Mouse (Mus musculus) forebrain, embryonic 12.5 days (tissue): ENCODE measurements at regions not wholly inside any gene's neighbourhood (a gene's known extent, or its start where the extent isn't known, plus 50 kb on each side); places are given as distances from the start of the nearest gene placed in this dataset.

Source experiments
- ATAC-seq: fragments of 200-750 bp; cut with Nextera tagmentation; 2 replicates; pipeline ENCODE4 v1.8.0; 2017; ENCODE audit warnings: moderate TSS enrichment; ENCODE audit not compliant: low FRiP score
- H3K27ac ChIP-seq: fragments of 300-500 bp; sonication (generic); 2 replicates; pipeline ENCODE4 v1.5.1; 2016; ENCODE audit warnings: mild to moderate bottlenecking
- H3K27me3 ChIP-seq: fragments of 300-500 bp; sonication (generic); 2 replicates; pipeline ENCODE4 v1.6.1; 2016; ENCODE audit warnings: mild to moderate bottlenecking
- H3K36me3 ChIP-seq: fragments of 300-500 bp; sonication (generic); replicated peaks from 2 replicates; pipeline ENCODE4 v1.6.1; 2016; ENCODE audit warnings: mild to moderate bottlenecking
- H3K4me1 ChIP-seq: fragments of 300-500 bp; sonication (generic); 2 replicates; pipeline ENCODE4 v1.6.1; 2016
- H3K4me2 ChIP-seq: fragments of 300-500 bp; sonication (generic); 2 replicates; pipeline ENCODE4 v1.6.1; 2016; ENCODE audit warnings: mild to moderate bottlenecking, moderate library complexity
- H3K4me3 ChIP-seq: fragments of 300-500 bp; sonication (generic); replicated peaks from 2 replicates; pipeline ENCODE4 v1.5.1; 2016; ENCODE audit warnings: mild to moderate bottlenecking
- H3K9ac ChIP-seq: fragments of 300-500 bp; sonication (generic); 2 replicates; pipeline ENCODE4 v1.6.1; 2016; ENCODE audit warnings: mild to moderate bottlenecking
- H3K9me3 ChIP-seq: fragments of 300-500 bp; sonication (generic); 2 replicates; pipeline ENCODE4 v1.6.1; 2016
- whole genome bisulfite sequencing: fragments of 180-500 bp; shearing (Covaris S2); methylation state at CpG from one replicate; pipeline ENCODE4 v1.1.7; 2016; 5-methylcytosine and 5-hydroxymethylcytosine counted together

- H3K4me2 ChIP-seq: no peak overlapping the region
- H3K27ac ChIP-seq: no peak overlapping the region
- no peaks in the 10 kb centered on the region for H3K36me3 ChIP-seq
- no peak overlapping the region for H3K4me3 ChIP-seq
- H3K27me3 ChIP-seq: no peaks in the 10 kb centered on the region
- no peak overlapping the region for H3K9ac ChIP-seq
- no peaks in the 10 kb centered on the region for H3K9me3 ChIP-seq
- WGBS: 79% methylated on average over 5 of the region's 5 CpGs
- no peak for ATAC-seq
- no peaks in the 10 kb centered on the region for H3K4me1 ChIP-seq
Observed at GRCm38 (mm10) chr5:50570701-50571100, 511.9 kb upstream of the Adgra3 start.

GRCm38 (mm10) chr5:50551125-50551524 lies 492.3 kb upstream of the Adgra3 start:
- Histone ChIP-seq H3K4me3 (no peak overlapping the region), H3K9ac (no peak overlapping the region), H3K27me3 (no peaks in the 10 kb centered on the region), H3K4me1 (no peaks in the 10 kb centered on the region), H3K27ac (no peak overlapping the region), H3K9me3 (no peaks in the 10 kb centered on the region), H3K36me3 (no peaks in the 10 kb centered on the region), H3K4me2 (no peak overlapping the region)
- no peak for ATAC-seq

- H3K4me3 ChIP-seq: no peak overlapping the region
- no peaks in the 10 kb centered on the region for H3K27me3 ChIP-seq
- H3K4me1 ChIP-seq: no peaks in the 10 kb centered on the region
- ATAC-seq: no peak
- H3K9me3 ChIP-seq: no peaks in the 10 kb centered on the region
- no peak overlapping the region for H3K27ac ChIP-seq
- no peak overlapping the region for H3K4me2 ChIP-seq
- no peak overlapping the region for H3K9ac ChIP-seq
- WGBS: 81% methylated on average over 2 of the region's 2 CpGs
- no peaks in the 10 kb centered on the region for H3K36me3 ChIP-seq
Observed at GRCm38 (mm10) chr5:50512539-50512938, 453.7 kb upstream of the Adgra3 start.

GRCm38 (mm10) chr5:50509696-50510421 lies 451.1 kb upstream of the Adgra3 start:
- no peaks in the 10 kb centered on the region for H3K4me1 ChIP-seq
- H3K27me3 ChIP-seq: no peaks in the 10 kb centered on the region
- WGBS: 87% methylated on average over 3 of the region's 3 CpGs
- no peak overlapping the region for H3K9ac ChIP-seq
- no peak overlapping the region for H3K27ac ChIP-seq
- no peaks in the 10 kb centered on the region for H3K9me3 ChIP-seq
- no peaks in the 10 kb centered on the region for H3K36me3 ChIP-seq
- ATAC-seq: no peak
- H3K4me3 ChIP-seq: no peak overlapping the region
- no peak overlapping the region for H3K4me2 ChIP-seq

- no peak for ATAC-seq
- Histone ChIP-seq H3K9ac (no peak overlapping the region), H3K4me2 (no peak overlapping the region), H3K4me3 (no peak overlapping the region), H3K36me3 (no peaks in the 10 kb centered on the region), H3K9me3 (no peaks in the 10 kb centered on the region), H3K27me3 (no peaks in the 10 kb centered on the region), H3K27ac (no peak overlapping the region), H3K4me1 (no peaks in the 10 kb centered on the region)
- WGBS: 73% methylated on average over 3 of the region's 3 CpGs
Observed at GRCm38 (mm10) chr5:50490223-50490622, 431.4 kb upstream of the Adgra3 start.

GRCm38 (mm10) chr5:50476985-50477384 lies 418.2 kb upstream of the Adgra3 start:
- Histone ChIP-seq H3K4me1 (no peaks in the 10 kb centered on the region), H3K9ac (no peak overlapping the region), H3K36me3 (no peaks in the 10 kb centered on the region), H3K4me3 (no peak overlapping the region), H3K4me2 (no peak overlapping the region), H3K27ac (no peak overlapping the region), H3K9me3 (no peaks in the 10 kb centered on the region), H3K27me3 (no peaks in the 10 kb centered on the region)
- WGBS: 24% methylated on average over 3 of the region's 3 CpGs
- peak; percentile 27; the same call in 1 of the 2 replicates for ATAC-seq

GRCm38 (mm10) chr5:50461491-50461890 lies 402.7 kb upstream of the Adgra3 start:
- no peak overlapping the region for H3K4me3 ChIP-seq
- H3K9ac ChIP-seq: no peak overlapping the region
- no peaks in the 10 kb centered on the region for H3K9me3 ChIP-seq
- WGBS: 76% methylated on average over 3 of the region's 3 CpGs
- H3K36me3 ChIP-seq: no peaks in the 10 kb centered on the region
- H3K27ac ChIP-seq: no peak overlapping the region
- no peak for ATAC-seq
- no peaks in the 10 kb centered on the region for H3K27me3 ChIP-seq
- H3K4me2 ChIP-seq: no peak overlapping the region
- H3K4me1 ChIP-seq: no peaks in the 10 kb centered on the region

- Histone ChIP-seq H3K4me1 (no peaks in the 10 kb centered on the region), H3K27me3 (no peaks in the 10 kb centered on the region), H3K36me3 (no peaks in the 10 kb centered on the region), H3K9ac (no peak overlapping the region), H3K27ac (no peak overlapping the region), H3K9me3 (no peaks in the 10 kb centered on the region), H3K4me2 (no peak overlapping the region), H3K4me3 (no peak overlapping the region)
- ATAC-seq: peak; percentile 60; the same call in 1 of the 2 replicates
- 68% methylated on average over 6 of the region's 6 CpGs for WGBS
Observed at GRCm38 (mm10) chr5:50457621-50458020, 398.8 kb upstream of the Adgra3 start.

GRCm38 (mm10) chr5:50454387-50454786 lies 395.6 kb upstream of the Adgra3 start:
- no peak overlapping the region for H3K4me2 ChIP-seq
- H3K27ac ChIP-seq: no peak overlapping the region
- no peaks in the 10 kb centered on the region for H3K27me3 ChIP-seq
- no peak overlapping the region for H3K4me3 ChIP-seq
- WGBS: 82% methylated on average over 2 of the region's 2 CpGs
- ATAC-seq: no peak
- no peaks in the 10 kb centered on the region for H3K36me3 ChIP-seq
- H3K9me3 ChIP-seq: no peaks in the 10 kb centered on the region
- H3K9ac ChIP-seq: no peak overlapping the region
- H3K4me1 ChIP-seq: no peaks in the 10 kb centered on the region

- H3K27ac ChIP-seq: no peak overlapping the region
- peak; percentile 59; the same call in 1 of the 2 replicates for ATAC-seq
- no peaks in the 10 kb centered on the region for H3K36me3 ChIP-seq
- WGBS: 17% methylated on average over 1 of the region's 1 CpGs
- H3K9me3 ChIP-seq: no peaks in the 10 kb centered on the region
- no peak overlapping the region for H3K4me2 ChIP-seq
- H3K4me1 ChIP-seq: no peaks in the 10 kb centered on the region
- H3K4me3 ChIP-seq: no peak overlapping the region
- no peak overlapping the region for H3K9ac ChIP-seq
- no peaks in the 10 kb centered on the region for H3K27me3 ChIP-seq
Observed at GRCm38 (mm10) chr5:50406923-50407322, 348.1 kb upstream of the Adgra3 start.

- no peak overlapping the region for H3K27ac ChIP-seq
- no peaks in the 10 kb centered on the region for H3K9me3 ChIP-seq
- H3K27me3 ChIP-seq: no peaks in the 10 kb centered on the region
- ATAC-seq: peak; percentile 56; the same call in 1 of the 2 replicates
- no peak overlapping the region for H3K4me3 ChIP-seq
- WGBS: 38% methylated on average over 3 of the region's 3 CpGs
- no peaks in the 10 kb centered on the region for H3K4me1 ChIP-seq
- no peak overlapping the region for H3K9ac ChIP-seq
- no peak overlapping the region for H3K4me2 ChIP-seq
- no peaks in the 10 kb centered on the region for H3K36me3 ChIP-seq
Observed at GRCm38 (mm10) chr5:50406520-50406919, 347.7 kb upstream of the Adgra3 start.
